Mouse (Mus musculus) layer of hippocampus, adult 2 months (tissue): ENCODE data around the gene Myod1. TPM values are rescaled to one million over a fixed set of nuclear protein-coding genes. Genes with fewer than 3 reads are reported as not detected.

Experiments
- DNase-seq, 2 experiments: peaks; one replicate each; pipeline ENCODE4 v3.0.0; 2022; ENCODE audit warnings: low spot score in 2 of 2
- H3K27ac ChIP-seq: fragments of 200-600 bp; 2 replicates; pipeline ENCODE4 v1.8.1; 2022
- H3K4me3 ChIP-seq: fragments of 200-600 bp; 2 replicates; pipeline ENCODE4 v1.8.1; 2022; ENCODE audit warnings: mild to moderate bottlenecking
- CTCF ChIP-seq: fragments of 200-600 bp; conservative IDR thresholded peaks from 2 replicates; pipeline ENCODE4 v1.8.1; 2022; ENCODE audit warnings: antibody characterized with exemption, mild to moderate bottlenecking, moderate library complexity
- long read RNA-seq, 2 experiments: library from polyadenylated mRNA; stranded (forward); transcript quantifications; one replicate each; pipeline ENCODE4 v2.0.0; 2021; ENCODE audit warnings: borderline mapping rate in 2 of 2
- total RNA-seq, 2 experiments: library from RNA; stranded (reverse); gene quantifications; 2 replicates each; pipeline ENCODE4 v1.2.3; 2021

Gene Myod1
- total RNA-seq: under 1 TPM in 1 of 2 experiments, not detected in 1; 0.20 TPM
- long read RNA-seq, experiment 1: 0 reads
- long read RNA-seq, experiment 2, partial matches to known transcripts: 0 of 1 reads
- long read RNA-seq, experiment 2, other reads (novel, unspliced or antisense): 0 of 1 reads

- no peak within 1 kb of the TSS for H3K4me3 ChIP-seq
- no peak within 1 kb of the TSS for H3K27ac ChIP-seq
- no peak for DNase-seq
- TF ChIP-seq CTCF: no peak
Measured at GRCm38 (mm10) chr7:46376172-46377007, at the start of gene Myod1. Gene Myod1 (plus strand): TSS chr7:46376474.

GRCm38 (mm10) chr7:46327896-46328295, 48.4 kb upstream of the Myod1 start:
- DNase-seq: no peak
- Histone ChIP-seq H3K27ac (no peak overlapping the region), H3K4me3 (no peak overlapping the region)
- no peak for TF ChIP-seq CTCF

GRCm38 (mm10) chr7:46337397-46337796, 38.9 kb upstream of the Myod1 start:
- no peak for TF ChIP-seq CTCF
- H3K4me3 ChIP-seq: no peak overlapping the region
- DNase-seq: no peak
- no peak overlapping the region for H3K27ac ChIP-seq

DNA sequence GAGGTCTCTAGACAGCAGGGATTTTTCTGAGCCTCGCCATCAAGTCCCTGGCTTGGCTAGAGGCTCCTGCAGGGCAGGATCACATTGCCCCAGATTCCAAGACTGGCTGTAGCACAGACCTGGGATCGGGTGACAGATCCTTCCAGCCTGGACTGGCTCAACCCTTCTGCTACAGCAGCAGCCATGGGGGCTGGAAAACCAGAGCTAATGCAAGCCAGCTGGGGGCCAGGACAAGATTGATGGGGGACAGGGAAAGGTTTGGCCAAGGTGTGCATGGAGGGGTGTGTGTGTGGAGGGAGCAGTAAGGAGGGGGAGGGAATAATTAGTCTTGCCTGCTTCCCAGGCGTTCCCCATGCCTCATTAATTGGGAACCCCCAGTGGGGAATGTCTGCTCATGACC, 36.5 kb upstream of the Myod1 start:
- no peak for TF ChIP-seq CTCF
- Histone ChIP-seq H3K27ac (no peak overlapping the region), H3K4me3 (no peak overlapping the region)
- no peak for DNase-seq

- no peak for TF ChIP-seq CTCF
- Histone ChIP-seq H3K4me3 (no peak overlapping the region), H3K27ac (no peak overlapping the region)
- DNase-seq: no peak
Measured at GRCm38 (mm10) chr7:46340295-46340694, 36.0 kb upstream of the Myod1 start.

DNA sequence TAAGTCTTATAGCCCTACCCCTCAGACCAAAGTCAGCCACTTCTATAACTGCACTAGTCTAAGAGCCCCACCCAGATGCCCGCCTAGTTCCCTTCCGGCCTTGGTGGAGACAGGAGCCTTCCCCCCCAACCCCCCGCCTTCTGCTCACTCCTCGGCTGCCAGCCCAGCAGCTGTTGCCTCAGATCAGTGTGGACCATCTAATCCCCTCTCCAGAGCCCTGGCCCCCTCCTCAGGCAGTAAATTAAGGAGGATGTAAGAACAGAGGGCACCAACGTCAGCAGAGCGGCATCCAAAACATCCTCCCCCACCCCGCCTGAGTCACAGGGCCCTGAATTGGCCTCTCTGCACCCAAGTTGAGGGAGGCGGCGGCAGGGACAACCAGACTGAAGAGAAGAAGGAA, 34.8 kb upstream of the Myod1 start:
- Histone ChIP-seq H3K27ac (no peak overlapping the region), H3K4me3 (no peak overlapping the region)
- no peak for TF ChIP-seq CTCF
- DNase-seq: no peak

- TF ChIP-seq CTCF: no peak
- H3K4me3 ChIP-seq: no peak overlapping the region
- DNase-seq: no peak
Measured at GRCm38 (mm10) chr7:46347692-46348091, 28.6 kb upstream of the Myod1 start.

DNA sequence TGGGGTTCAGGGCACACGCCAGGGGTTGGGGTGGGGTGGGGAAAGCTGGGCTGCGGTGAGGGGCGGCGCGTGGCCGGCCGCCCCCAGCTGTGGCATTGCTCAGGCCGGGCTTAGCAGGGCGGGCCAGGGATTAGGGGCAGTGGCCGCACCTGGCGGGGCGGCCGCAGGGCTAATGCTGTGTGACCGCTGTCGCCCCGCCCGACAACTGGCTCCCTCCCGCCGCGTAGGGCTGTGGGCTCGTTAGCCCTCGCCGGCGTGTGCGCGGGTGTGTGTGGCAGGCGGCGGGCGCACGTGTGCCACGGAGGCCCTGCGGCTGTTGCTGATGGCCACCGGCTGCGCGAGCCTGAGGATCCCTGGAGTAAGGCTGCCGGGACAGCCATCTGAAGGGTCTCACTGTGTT, 27.5 kb upstream of the Myod1 start:
- Histone ChIP-seq H3K27ac (no peak overlapping the region), H3K4me3 (no peak overlapping the region)
- TF ChIP-seq CTCF: no peak
- DNase-seq: no peak

More at GRCm38 (mm10) chr7:46347692-46348091, 28.6 kb upstream of the Myod1 start:
- H3K27ac ChIP-seq: no peak overlapping the region

DNA sequence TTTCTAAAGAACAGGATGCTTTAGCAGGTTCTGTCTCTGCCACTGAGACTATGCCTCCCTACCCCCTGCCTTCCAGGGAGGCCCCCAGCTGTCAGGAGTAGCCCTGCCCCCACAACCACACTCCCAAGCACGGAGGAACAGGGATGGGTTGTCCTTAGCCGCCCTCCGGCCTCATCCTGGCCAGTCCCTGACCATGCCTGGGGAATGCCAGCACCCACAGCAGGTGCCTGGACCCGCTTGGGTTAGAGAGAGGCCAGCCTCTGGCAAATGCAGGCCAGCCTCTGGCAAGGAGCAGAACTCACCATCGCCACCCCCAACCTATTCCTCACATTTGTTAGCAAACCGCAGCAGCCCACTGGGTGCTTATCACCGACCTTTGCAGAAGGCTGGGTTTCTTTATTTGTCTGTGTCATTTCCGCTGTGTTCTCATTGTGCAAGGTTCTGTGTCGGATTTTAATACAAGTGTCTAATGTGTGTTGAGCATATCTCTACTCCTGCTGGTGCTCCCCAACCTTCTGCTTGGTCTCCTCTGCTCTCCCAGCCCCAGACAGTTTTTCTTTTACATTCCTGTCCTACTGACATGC, 26.1 kb upstream of the Myod1 start:
- Histone ChIP-seq H3K4me3 (no peak overlapping the region), H3K27ac (no peak overlapping the region)
- no peak for DNase-seq
- TF ChIP-seq CTCF: no peak

- H3K4me3 ChIP-seq: no peak overlapping the region
- H3K27ac ChIP-seq: no peak overlapping the region
- no peak for DNase-seq
- TF ChIP-seq CTCF: no peak
Measured at GRCm38 (mm10) chr7:46352748-46353147, 23.5 kb upstream of the Myod1 start.

DNA sequence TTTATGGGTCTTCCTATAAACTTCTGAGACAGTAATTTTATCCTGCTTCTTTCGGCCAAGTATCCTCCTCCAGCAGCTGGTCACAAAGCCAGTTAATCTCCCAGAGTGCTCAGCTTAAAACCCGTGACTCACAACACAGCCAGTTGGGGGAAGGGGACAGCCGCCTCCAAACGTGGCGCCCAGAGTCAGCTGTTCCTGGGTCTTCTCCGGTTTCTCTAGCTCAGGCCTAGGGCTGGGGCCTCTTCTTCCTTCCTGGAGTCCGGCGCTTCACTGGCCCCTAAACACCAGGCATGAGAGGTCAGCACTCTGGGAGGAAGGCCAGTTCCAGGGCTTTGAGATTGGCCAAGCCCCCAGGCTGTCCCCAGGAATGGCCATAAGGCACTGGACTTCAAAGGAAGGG, 23.1 kb upstream of the Myod1 start:
- no peak for DNase-seq
- H3K27ac ChIP-seq: no peak overlapping the region
- H3K4me3 ChIP-seq: no peak overlapping the region
- no peak for TF ChIP-seq CTCF

- DNase-seq: no peak
- Histone ChIP-seq H3K27ac (no peak overlapping the region), H3K4me3 (no peak overlapping the region)
- no peak for TF ChIP-seq CTCF
Measured at GRCm38 (mm10) chr7:46353875-46354274, 22.4 kb upstream of the Myod1 start.

DNA sequence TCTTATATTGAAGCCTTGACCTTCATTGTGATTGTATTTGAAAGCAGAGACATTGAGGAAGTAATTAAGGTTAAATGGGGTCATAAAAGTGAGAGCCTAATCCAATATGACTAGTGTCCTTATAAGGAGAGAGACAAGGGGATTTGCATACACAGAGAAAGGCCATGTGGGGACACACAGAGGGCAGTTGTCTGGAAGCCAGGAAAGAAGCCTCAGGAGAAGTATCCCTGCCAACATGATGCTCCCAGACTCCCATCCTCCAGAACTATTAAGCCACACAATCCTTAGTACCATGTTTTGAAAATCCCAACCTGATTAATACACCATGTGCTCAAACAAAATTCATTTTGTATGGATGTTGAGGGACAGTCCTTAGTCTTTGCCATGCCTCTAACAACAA, 14.5 kb upstream of the Myod1 start:
- Histone ChIP-seq H3K4me3 (no peak overlapping the region), H3K27ac (no peak overlapping the region)
- DNase-seq: no peak
- TF ChIP-seq CTCF: no peak

DNA sequence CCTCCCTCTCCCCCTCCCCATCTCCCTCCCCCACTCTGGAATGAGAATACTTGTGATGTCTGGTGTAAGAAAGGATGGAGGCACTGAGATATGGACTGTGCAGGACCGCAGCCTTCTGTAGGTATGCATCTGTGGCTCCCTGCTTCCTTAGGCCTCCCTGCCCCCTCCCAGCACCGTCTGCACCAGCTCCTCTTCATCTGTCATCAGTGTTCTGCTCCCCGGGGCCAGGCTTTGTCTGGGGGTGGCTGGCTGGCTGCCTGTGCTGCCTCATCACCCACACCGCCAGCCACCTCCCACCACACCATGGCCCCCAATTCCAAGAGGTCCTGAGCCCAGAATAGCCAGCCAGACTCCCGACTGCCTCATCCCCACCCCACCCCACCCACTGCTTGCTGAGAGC, 12.1 kb upstream of the Myod1 start:
- DNase-seq: peak; percentile 34 to 61
- TF ChIP-seq CTCF: no peak
- no peak overlapping the region for H3K27ac ChIP-seq
- H3K4me3 ChIP-seq: no peak overlapping the region
